Mouse (Mus musculus) bone marrow, adult 2 months (tissue): ENCODE results near the gene Rabgap1l. TPM values are rescaled to one million over a fixed set of nuclear protein-coding genes. Genes with fewer than 3 reads are reported as not detected.
A peak's percentile ranks its signal among the peaks of the same experiment; 100 is the strongest.

Experiments
- H3K27ac ChIP-seq: fragments of 200-500 bp; 2 replicates; pipeline ENCODE4 v1.5.1; 2012; ENCODE audit warnings: low read depth, mild to moderate bottlenecking, control low read depth, inconsistent platforms, low read length; ENCODE audit not compliant: control insufficient read depth, poor library complexity, insufficient read depth
- H3K4me1 ChIP-seq: fragments of 200-500 bp; 2 replicates; pipeline ENCODE4 v1.6.1; 2011; ENCODE audit warnings: low read length; ENCODE audit not compliant: control insufficient read depth, insufficient read depth
- H3K4me3 ChIP-seq: fragments of 200-500 bp; replicated peaks from 2 replicates; pipeline ENCODE3; 2011; ENCODE audit warnings: mild to moderate bottlenecking, low read depth, low read length, control low read depth; ENCODE audit not compliant: control insufficient read depth
- CTCF ChIP-seq: fragments of 200-500 bp; IDR thresholded peaks from 2 replicates; pipeline ENCODE4 v1.5.1; 2011; ENCODE audit warnings: low read length, control low read depth; ENCODE audit not compliant: control insufficient read depth, insufficient read depth
- POLR2A ChIP-seq: fragments of 200-500 bp; IDR thresholded peaks from 2 replicates; pipeline ENCODE4 v1.6.1; 2011; ENCODE audit warnings: low read depth, mild to moderate bottlenecking, control low read depth, low read length, borderline replicate concordance; ENCODE audit not compliant: control insufficient read depth
- WGBS: fragments of 180-500 bp; shearing (Covaris S2); methylation state at CpG from one replicate; pipeline ENCODE4 v1.1.7; 2018; 5-methylcytosine and 5-hydroxymethylcytosine counted together
- polyA plus RNA-seq: library from polyadenylated mRNA; stranded (reverse); fragments of >200 nt; gene quantifications from 2 replicates; pipeline ENCODE4 v1.2.4, GENCODE M21; 2011; ENCODE audit warnings: low replicate concordance; ENCODE audit not compliant: missing spikeins, insufficient read depth, insufficient read length

The Rabgap1l gene
- polyA plus RNA-seq, 1 experiment: 73.4 TPM

DNA sequence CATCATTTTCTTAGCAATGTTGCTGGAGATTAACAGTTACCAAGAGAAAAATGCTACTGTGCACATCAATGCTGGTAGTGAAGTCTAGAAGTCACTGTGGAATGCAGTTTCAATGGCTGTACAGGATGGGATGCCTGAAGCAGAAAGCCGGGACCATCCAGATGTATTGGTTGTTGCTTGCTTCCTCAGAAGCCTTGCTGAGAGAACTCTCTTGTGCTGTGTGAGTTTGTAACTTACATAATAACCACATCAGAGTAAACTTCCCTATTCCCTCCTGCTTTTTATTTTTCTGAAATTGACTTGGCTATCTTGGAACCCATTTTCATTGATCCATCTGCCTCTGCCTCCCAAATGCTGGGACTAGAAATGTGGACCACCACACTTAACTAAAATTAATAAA is 383.9 kb downstream of the Rabgap1l start:
- no peak for TF ChIP-seq CTCF
- TF ChIP-seq POLR2A: no peak

DNA sequence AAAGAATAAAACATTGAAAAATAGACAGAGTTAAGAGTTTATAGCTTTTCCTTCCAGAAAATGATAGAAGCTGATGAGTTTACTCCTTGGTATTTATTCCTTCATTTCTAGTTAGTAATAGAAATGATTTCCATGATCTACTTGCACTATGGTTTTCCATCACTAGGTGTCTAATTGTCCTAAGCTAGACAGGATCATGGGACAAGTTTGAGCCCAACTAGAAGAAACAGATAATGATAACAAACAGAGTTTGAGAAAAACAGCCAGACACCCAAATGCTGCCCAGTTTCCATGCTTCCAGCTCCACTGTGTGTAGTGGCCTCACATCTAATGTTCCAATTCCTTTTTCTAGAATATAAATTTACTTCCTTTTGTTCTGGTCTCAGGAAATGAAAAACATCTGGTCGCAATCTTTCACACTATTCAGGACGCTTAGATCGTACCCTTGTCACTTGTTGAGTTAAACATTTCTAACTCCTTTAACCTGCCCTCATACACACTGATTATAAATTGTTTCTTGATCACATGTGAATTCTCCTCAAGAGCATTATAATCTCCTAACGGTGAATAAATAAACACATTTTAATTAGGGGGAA is 384.6 kb downstream of the Rabgap1l start:
- Histone ChIP-seq H3K4me3 (no peak overlapping the region), H3K27ac (no peak overlapping the region), H3K4me1 (no peaks in the 10 kb centered on the region)
- WGBS: 16% methylated on average over 4 of the region's 4 CpGs
- no peak for TF ChIP-seq CTCF
- no peak for TF ChIP-seq POLR2A

More for the DNA sequence above, 383.9 kb downstream of the Rabgap1l start:
- Histone ChIP-seq H3K4me1 (no peaks in the 10 kb centered on the region), H3K4me3 (no peak overlapping the region), H3K27ac (no peak overlapping the region)
- 24% methylated on average over 1 of the region's 1 CpGs for WGBS

DNA sequence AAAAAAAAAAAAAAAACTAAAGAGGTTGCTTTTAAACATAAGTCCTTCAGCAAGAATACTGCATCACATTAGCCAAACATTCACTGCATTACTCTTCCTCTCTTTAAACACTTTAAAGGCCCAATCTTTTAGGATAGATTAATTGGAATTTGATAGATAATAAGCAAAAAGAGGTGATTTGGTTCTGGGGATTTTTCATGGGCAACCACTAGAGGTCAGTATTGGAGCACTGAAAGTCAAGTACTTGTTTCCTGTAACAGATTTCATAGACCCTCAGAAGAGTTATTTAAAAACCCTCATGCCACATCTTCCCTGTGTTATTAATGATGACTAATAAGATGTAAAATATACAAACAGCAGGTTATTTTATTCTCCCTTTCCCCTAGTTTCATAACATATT is 393.6 kb downstream of the Rabgap1l start:
- Histone ChIP-seq H3K4me3 (no peak overlapping the region), H3K4me1 (no peaks in the 10 kb centered on the region), H3K27ac (no peak overlapping the region)
- TF ChIP-seq CTCF (no peak), POLR2A (no peak)

DNA sequence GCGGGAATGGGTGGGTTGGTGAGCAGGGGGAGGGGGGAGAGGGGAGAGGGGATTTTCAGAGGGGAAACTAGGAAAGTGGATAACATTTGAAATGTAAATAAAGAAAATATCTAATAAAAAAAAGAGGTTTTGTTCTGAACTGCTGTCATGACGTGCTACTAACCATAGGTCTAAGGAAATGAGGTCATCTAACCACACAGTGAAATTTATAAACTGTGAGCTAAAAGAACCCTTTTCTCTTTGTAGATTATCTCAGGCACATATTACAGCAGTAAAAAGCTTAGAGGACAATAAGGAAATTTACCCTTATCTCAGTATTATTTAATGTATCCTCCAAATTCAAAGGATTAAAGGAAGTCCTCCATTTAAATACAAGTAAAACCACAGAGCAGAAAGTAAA is 396.0 kb downstream of the Rabgap1l start:
- 45% methylated on average over 2 of the region's 2 CpGs for WGBS
- Histone ChIP-seq H3K4me3 (no peak overlapping the region), H3K4me1 (no peaks in the 10 kb centered on the region), H3K27ac (no peak overlapping the region)
- TF ChIP-seq POLR2A (no peak), CTCF (no peak)

DNA sequence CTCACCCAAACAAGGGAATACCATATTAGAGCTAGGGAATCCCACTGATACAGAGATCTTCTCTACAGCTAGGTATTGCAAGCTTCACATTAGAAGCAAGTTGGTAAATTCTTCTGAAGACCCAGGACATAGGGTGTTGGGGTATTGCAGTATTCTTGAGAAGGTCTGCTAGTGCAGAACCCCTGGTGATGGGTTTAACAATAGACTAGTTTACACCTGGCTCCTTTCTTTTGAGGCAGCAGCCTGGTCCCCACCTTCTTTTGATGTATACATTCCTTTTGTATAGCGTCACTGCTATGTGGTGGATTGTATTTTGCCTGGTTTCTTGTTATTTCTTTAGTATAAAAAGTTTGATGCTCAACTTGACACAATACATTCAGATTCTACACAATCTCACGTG is 405.6 kb downstream of the Rabgap1l start:
- TF ChIP-seq POLR2A: no peak
- TF ChIP-seq CTCF: no peak

DNA sequence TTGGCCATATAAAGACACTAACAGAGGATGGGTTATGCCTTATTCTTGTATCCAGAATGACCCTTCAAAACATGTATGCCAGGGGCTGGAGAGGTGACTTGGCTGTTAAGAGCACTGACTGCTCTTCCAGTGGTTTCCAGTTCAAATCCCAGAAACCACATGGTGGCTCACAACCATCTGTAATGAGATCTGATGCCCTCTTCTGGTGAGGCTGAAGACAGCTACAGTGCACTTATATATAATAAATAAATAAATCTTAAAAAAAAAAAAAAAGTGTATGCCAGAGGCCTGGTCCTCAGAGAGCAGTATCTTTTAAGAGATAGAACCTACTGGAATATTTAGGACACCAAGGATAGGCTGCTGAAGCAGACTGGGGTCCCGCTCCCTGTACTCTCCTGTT is 414.6 kb downstream of the Rabgap1l start:
- WGBS: 94% methylated on average over 1 of the region's 1 CpGs
- TF ChIP-seq POLR2A: no peak
- no peak for TF ChIP-seq CTCF
- no peak overlapping the region for H3K27ac ChIP-seq
- no peak overlapping the region for H3K4me3 ChIP-seq
- H3K4me1 ChIP-seq: no peaks in the 10 kb centered on the region; the same call in 1 of the 2 replicates

More for the DNA sequence above, 405.6 kb downstream of the Rabgap1l start:
- Histone ChIP-seq H3K4me3 (no peak overlapping the region), H3K27ac (no peak overlapping the region), H3K4me1 (no peaks in the 10 kb centered on the region)
- 83% methylated on average over 2 of the region's 2 CpGs for WGBS

DNA sequence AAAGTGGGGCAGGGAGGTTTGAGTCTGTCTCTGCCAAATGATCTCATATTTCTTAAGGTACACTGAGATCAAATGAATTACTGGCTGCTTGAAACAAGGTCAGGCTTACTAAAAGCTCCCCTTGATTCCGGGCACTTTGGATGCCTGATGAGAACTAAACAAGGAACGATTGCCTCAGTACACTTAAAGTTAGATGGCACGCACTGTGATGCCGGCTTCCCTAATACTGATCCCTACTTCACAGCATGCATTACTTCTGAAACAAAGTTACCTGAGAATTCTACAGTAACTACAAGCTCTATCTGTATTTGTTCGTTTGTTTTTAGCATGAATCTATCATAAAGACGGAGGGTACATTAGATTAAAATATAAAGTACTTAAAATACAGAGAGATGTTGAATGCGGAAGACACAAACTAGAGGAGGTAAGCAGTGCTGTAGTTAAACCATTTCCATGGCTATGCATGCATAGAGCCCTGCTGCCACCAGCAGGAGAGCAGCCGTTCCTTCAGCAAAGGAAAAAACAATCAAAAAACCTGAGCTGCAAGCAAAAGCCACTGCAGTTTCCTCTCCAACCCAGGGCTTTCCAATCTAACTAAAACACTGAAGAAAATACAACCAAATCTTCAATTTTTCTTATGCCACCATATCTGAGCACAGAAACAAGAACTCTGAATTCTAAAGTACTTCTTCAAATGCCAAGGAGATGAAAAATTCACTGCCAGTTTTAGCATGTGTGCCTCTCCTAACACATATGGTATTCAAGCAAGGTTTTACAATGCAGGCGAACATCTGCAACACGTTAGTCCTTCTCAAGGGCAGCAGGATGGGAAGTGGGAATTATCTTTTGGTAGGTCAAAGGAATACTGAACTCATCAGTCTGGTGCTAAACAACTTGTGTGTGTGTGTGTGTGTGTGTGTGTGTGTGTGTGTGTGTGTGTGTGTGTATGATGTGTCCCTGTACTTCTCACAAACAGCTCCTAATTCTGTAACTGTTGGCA is 415.4 kb downstream of the Rabgap1l start:
- Histone ChIP-seq H3K4me3 (no peak overlapping the region), H3K27ac (no peak overlapping the region), H3K4me1 (no peaks in the 10 kb centered on the region; the same call in 1 of the 2 replicates)
- TF ChIP-seq POLR2A: no peak
- peak; percentile 72 for TF ChIP-seq CTCF
- 54% methylated on average over 10 of the region's 10 CpGs for WGBS

DNA sequence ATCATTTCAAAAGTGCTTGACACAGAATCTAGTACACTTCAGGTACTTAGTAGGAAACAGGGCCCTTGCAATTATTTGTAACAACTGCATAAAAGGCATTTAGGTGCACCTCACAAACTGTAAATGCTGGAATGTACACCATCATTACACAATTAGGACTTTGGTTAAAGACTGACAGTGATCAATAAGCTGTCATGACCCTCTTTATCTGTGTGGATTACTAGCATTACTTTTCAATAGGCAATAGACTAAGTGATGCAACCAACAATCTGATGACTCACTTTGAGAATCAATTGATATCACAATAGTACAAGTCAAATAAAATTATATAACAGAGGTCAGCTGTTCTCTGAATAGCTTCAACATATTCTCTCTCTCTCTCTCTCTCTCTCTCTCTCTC is 418.5 kb downstream of the Rabgap1l start:
- H3K27ac ChIP-seq: no peak overlapping the region
- H3K4me3 ChIP-seq: no peak overlapping the region
- no peaks in the 10 kb centered on the region; the same call in 1 of the 2 replicates for H3K4me1 ChIP-seq
- TF ChIP-seq CTCF (no peak), POLR2A (no peak)
